Mouse (Mus musculus): ENCODE measurements around the gene Mdfic. TPM values are rescaled to one million over a fixed set of nuclear protein-coding genes. Genes with fewer than 3 reads are reported as not detected.
"Not testable (repeated sequence)": the region's sequence is repeated elsewhere in the genome, so short reads cannot be mapped to it uniquely, and the experiment has no call there.

The Mdfic gene
- 2.5 and 3.0 TPM in 2 replicates for polyA plus RNA-seq (2012; rRNA removed)

DNA sequence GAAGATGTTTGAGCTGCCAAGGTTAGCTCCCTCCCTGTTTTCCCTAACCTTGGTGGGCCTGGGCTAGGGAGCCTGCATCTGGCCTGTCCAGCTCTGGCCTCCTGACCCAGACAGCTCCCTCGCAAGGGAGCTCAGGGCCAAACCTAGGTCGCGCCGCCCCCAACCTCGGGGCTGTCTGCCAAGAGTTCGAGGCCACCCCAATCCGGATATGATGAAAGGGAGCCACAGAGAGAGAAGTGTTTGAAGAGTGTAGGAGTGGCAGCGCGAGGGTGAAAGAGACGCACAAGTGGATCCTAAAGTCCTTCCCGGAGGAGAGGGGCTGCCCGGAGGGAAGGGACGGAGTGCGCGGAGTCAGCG lies at the start of gene Mdfic:
Gene Mdfic, plus strand, starts transcription at position 201 of the 357 bp plus-strand sequence.
- Histone ChIP-seq H3K27ac (ENCODE audit: insufficient read depth, low read length) (no peak within 1 kb of the TSS), H3K4me1 (ENCODE audit: control insufficient read depth, insufficient read depth, low read length) (no peaks in the 10 kb centered on the region), H3K4me3 (ENCODE audit: insufficient read depth, low read length) (peak within 1 kb of the TSS; percentile 45)
- no peak for TF ChIP-seq POLR2A (IDR thresholded peaks at IDR 0.05; ENCODE audit: extremely low read depth, insufficient read depth, low read length)
- TF ChIP-seq CTCF (IDR thresholded peaks at IDR 0.05; ENCODE audit: extremely low read depth, insufficient read depth, low read length) = no peak

DNA sequence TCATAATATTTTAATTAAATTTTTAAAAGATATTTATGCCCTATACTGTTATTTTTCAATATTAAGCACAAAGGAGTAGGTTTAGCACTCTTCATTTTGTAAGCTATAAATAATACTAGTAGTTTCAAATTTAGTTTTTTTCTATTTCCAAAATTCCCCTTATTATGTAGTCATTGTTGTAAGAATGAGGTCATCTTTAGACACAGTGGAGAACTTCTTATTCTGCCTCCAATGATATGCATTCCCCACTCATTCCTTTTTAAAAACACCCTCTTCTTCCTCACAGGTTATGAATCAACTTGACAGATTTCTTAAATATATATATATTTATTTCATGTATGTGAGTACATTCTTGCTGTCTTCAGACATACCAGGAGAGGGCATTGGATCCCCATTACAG lies 49.1 kb upstream of the Mdfic start:
- no peak for TF ChIP-seq CTCF (IDR thresholded peaks at IDR 0.05; ENCODE audit: extremely low read depth, insufficient read depth, low read length)
- no peak for TF ChIP-seq POLR2A (IDR thresholded peaks at IDR 0.05; ENCODE audit: extremely low read depth, insufficient read depth, low read length)
- Histone ChIP-seq H3K27ac (ENCODE audit: insufficient read depth, low read length) (no peak overlapping the region), H3K4me1 (ENCODE audit: control insufficient read depth, insufficient read depth, low read length) (no peaks in the 10 kb centered on the region), H3K4me3 (ENCODE audit: insufficient read depth, low read length) (no peak overlapping the region)

DNA sequence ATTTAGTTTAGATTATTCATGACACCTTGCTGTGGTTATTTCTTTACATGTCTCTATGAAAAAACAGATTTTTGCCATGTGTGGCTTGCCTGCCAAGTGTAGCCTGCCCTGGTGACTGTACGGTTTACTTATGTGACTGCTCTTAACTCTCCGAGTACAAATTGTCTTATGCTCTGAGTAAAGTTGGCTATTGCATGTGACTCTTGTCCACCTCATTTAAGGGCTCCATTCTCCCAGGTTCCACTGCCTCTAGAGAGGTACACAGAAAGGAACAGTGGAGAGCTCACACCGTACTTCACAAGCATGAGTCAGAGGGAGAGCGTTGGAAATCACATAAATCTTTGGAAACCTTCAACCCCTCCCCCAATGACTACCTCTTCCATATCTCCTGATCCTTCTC lies 10.4 kb upstream of the Mdfic start:
- no peaks in the 10 kb centered on the region for H3K4me1 ChIP-seq (ENCODE audit: control insufficient read depth, insufficient read depth, low read length)
- H3K27ac ChIP-seq (ENCODE audit: insufficient read depth, low read length) = no peak overlapping the region
- TF ChIP-seq CTCF (IDR thresholded peaks at IDR 0.05; ENCODE audit: extremely low read depth, insufficient read depth, low read length) (no peak), POLR2A (IDR thresholded peaks at IDR 0.05; ENCODE audit: extremely low read depth, insufficient read depth, low read length) (no peak)
- no peak overlapping the region for H3K4me3 ChIP-seq (ENCODE audit: insufficient read depth, low read length)

DNA sequence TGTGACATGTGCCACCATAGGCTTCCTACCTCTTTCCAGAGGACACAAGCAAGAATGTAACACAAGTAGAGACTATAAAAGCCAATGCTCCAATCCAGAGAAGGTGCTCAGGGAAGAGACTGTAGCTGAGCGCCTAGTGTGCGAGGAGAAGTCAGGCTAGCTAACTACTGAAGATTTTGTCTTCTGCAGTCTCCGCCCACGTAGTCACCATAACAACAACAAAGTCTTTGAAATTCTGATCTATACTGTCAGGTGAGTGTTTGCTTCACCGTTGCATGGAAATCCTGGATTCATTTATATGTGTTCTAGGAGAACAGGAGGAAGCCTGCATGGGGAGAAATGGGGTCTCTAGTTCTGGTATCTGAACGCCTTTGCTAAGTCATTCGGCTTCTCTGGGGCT lies 9.8 kb upstream of the Mdfic start:
- no peaks in the 10 kb centered on the region for H3K4me1 ChIP-seq (ENCODE audit: control insufficient read depth, insufficient read depth, low read length)
- no peak overlapping the region for H3K4me3 ChIP-seq (ENCODE audit: insufficient read depth, low read length)
- no peak for TF ChIP-seq CTCF (IDR thresholded peaks at IDR 0.05; ENCODE audit: extremely low read depth, insufficient read depth, low read length)
- no peak for TF ChIP-seq POLR2A (IDR thresholded peaks at IDR 0.05; ENCODE audit: extremely low read depth, insufficient read depth, low read length)
- no peak overlapping the region for H3K27ac ChIP-seq (ENCODE audit: insufficient read depth, low read length)

DNA sequence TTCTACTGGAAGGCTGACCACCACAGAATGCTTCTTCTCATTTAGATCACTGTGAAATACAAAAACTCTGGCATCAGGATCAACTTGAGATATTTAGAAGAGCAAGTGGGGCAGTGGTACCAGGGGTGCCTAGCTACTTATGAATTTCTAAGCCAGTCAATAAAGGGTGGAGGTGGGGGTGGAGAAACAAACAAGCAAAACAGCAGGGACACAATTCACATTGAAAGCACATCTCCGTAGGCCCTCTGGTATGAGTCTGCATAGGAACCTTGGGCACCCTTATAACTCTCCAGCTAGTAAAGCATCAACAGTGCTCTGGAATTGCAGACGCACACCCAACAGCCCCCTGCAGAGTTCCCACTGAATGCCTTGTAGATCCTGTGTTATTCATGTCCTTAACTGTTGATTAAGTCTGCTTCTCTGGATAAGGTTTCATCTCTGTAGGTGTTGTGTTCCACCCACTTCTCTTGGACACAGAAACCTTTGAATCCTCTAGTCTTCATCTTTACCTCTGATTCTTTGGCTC lies 7.5 kb upstream of the Mdfic start:
- Histone ChIP-seq H3K4me3 (ENCODE audit: insufficient read depth, low read length) (no peak overlapping the region), H3K4me1 (ENCODE audit: control insufficient read depth, insufficient read depth, low read length) (no peaks in the 10 kb centered on the region), H3K27ac (ENCODE audit: insufficient read depth, low read length) (no peak overlapping the region)
- TF ChIP-seq POLR2A (IDR thresholded peaks at IDR 0.05; ENCODE audit: extremely low read depth, insufficient read depth, low read length) = no peak
- no peak for TF ChIP-seq CTCF (IDR thresholded peaks at IDR 0.05; ENCODE audit: extremely low read depth, insufficient read depth, low read length)

DNA sequence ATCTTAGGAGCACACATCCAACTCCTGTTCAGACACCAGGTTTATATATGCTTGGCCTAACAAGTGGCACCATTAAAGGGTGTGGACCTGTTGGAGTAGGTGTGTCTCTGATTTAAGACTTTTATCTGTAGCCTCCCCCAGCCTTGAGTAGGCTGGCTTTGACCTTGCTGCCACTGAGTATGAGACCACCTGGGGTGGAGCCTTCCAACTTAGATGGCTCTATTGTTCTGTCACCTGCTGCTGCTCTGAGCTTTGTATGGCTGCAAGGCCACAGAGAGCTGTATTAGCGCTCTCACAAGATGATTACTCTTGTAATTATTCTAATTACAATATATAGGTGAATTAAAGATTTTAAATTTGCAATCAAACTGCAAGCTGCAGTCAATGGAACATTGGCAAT lies 6.4 kb upstream of the Mdfic start:
- H3K27ac ChIP-seq (ENCODE audit: insufficient read depth, low read length); H3K4me3 ChIP-seq (ENCODE audit: insufficient read depth, low read length); H3K4me1 ChIP-seq (ENCODE audit: control insufficient read depth, insufficient read depth, low read length): not testable (repeated sequence)

DNA sequence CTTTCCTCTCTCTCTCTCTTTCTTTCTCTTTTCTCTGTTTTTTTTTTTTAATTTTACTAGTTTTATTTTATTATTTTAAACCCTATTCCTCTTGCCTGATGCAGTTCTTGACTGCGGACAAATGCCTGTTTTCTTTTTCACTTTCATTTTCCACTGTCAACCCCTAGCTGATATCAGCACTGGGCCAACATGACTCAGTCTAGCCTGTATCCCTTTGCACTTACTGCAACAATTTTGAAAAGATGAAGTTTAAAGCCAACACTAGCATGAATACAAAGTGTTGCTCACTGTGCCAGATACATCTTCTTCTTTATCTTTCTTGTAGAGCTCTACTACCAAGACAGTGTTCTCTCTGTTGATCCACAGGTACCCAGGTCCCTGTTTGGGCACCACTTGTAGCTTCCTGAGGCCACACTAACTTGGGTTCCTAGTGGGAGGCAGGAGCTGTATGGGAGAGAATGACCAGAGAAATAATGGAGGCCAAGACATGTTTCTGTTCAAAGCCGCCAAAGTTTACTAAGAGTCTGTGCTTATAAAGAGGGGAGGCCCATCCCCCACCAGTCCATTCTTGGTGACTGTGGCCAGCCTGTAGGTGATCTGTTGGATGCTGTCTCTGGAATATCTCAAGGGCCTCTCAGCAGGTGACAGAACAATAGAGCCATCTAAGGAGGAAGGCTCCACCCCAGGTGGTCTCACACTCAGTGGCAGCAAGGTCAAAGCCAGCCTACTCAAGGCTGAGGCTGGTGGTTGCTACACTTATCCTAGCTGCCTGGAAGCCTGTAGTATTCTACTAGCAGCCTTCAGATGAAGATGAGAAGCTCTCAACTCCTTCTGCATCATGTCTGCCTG lies 5.2 kb upstream of the Mdfic start:
- no peaks in the 10 kb centered on the region for H3K4me1 ChIP-seq (ENCODE audit: control insufficient read depth, insufficient read depth, low read length)
- H3K4me3 ChIP-seq (ENCODE audit: insufficient read depth, low read length) = no peak overlapping the region
- H3K27ac ChIP-seq (ENCODE audit: insufficient read depth, low read length) = no peak overlapping the region
- no peak for TF ChIP-seq CTCF (IDR thresholded peaks at IDR 0.05; ENCODE audit: extremely low read depth, insufficient read depth, low read length)
- no peak for TF ChIP-seq POLR2A (IDR thresholded peaks at IDR 0.05; ENCODE audit: extremely low read depth, insufficient read depth, low read length)

DNA sequence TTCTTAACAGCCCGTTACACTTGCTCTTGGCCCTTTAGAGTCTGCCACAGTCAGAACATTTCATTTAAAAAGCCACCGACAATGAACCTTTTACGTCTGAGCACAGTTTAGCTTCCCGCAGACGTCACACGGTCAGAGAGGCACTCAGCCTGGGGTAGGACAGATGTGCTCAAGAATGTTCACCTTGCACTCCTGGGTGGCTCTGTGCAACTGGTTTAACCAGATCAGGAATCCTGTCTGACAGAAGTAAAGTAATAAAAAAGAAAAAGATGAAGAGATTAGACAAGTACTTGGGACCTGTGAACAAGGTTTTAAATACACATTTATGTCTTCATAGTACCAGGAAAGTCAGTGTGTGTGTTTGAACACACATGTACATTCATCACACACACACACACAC lies 542 bp upstream of the Mdfic start:
- no peak overlapping the region for H3K27ac ChIP-seq (ENCODE audit: insufficient read depth, low read length)
- no peaks in the 10 kb centered on the region for H3K4me1 ChIP-seq (ENCODE audit: control insufficient read depth, insufficient read depth, low read length)
- no peak overlapping the region for H3K4me3 ChIP-seq (ENCODE audit: insufficient read depth, low read length)
- TF ChIP-seq POLR2A (IDR thresholded peaks at IDR 0.05; ENCODE audit: extremely low read depth, insufficient read depth, low read length) (no peak), CTCF (IDR thresholded peaks at IDR 0.05; ENCODE audit: extremely low read depth, insufficient read depth, low read length) (no peak)

DNA sequence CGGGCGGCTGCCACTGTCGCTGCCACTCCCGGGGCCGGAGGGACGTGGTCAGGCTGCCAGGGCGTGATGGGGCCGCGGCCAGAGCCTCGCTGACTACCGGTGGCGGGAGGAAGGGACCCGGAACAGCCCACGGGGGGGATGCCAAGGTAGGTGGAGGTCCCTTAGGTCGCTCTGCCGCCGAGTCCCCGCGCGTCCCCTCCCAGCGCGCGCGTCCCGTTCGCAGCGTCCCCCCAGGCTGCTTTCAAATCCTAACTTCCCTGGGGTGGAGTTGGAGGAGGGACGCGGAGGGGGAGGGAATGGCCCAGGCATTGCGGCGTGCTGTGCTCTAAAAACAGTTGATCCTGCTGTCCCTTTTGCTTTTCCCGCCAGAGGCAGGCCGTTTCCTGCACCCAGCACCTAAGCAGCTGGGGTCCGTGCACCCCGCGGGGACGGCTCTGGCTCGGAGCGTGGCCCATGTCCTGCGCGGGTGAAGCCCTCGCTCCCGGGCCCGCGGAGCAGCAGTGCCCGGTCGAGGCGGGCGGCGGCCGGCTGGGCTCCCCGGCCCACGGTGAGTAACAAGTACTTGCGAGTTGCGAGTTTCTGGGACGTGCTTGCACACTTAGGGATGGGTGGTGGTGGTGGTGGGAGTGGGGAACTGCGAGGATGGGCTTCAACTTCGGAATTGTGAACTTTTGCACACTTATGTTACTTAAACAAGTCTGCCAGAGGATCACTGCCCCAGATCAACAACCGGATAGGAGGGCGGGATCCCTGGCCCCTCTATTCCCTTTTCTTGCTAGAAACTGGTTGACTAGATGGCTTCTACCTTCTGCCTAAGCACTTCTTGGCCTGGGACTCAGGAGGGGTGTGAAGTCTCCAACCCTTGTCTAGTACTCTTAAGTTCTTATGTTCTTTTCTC lies 606 bp downstream of the Mdfic start:
- Histone ChIP-seq H3K4me1 (ENCODE audit: control insufficient read depth, insufficient read depth, low read length) (no peaks in the 10 kb centered on the region), H3K4me3 (ENCODE audit: insufficient read depth, low read length) (peak overlapping the region; percentile 45), H3K27ac (ENCODE audit: insufficient read depth, low read length) (no peak overlapping the region)
- no peak for TF ChIP-seq CTCF (IDR thresholded peaks at IDR 0.05; ENCODE audit: extremely low read depth, insufficient read depth, low read length)
- no peak for TF ChIP-seq POLR2A (IDR thresholded peaks at IDR 0.05; ENCODE audit: extremely low read depth, insufficient read depth, low read length)

DNA sequence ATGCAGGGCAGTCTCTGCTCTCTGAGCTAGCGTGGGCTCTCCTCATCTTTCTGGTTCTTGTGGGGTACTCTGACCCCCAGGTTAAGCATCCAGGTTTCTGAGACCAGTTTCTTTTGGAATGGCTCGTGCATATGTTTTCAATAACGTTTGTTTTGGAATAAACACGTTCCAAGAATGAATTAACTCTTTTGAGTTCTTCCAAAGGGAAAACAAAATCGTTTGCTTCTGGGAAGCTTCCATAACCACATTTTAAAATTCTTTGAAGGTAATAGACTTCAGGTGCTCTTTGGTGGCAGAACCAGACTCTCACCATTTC lies 1.2 kb downstream of the Mdfic start:
- TF ChIP-seq CTCF (IDR thresholded peaks at IDR 0.05; ENCODE audit: extremely low read depth, insufficient read depth, low read length) (no peak), POLR2A (IDR thresholded peaks at IDR 0.05; ENCODE audit: extremely low read depth, insufficient read depth, low read length) (no peak)
- no peaks in the 10 kb centered on the region for H3K4me1 ChIP-seq (ENCODE audit: control insufficient read depth, insufficient read depth, low read length)
- H3K4me3 ChIP-seq (ENCODE audit: insufficient read depth, low read length) = no peak overlapping the region; the same call in 1 of the 2 replicates
- H3K27ac ChIP-seq (ENCODE audit: insufficient read depth, low read length) = no peak overlapping the region

DNA sequence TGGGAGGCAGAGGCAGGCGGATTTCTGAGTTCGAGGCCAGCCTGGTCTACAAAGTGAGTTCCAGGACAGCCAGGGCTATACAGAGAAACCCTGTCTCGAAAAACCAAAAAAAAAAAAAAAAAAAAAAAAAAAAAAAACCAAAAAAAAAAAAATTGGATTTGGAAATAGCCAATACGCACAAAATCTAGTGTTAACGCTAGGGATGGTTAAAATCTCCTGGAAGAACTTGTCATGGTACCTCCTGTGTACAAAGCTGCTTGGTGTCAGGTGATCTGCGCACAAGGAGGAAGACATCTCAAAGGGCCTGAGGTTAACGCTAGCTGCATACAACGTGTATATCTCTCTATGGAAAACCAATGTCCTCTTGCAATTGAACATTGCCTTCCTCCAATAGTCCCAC lies 2.2 kb downstream of the Mdfic start:
- not testable (repeated sequence) for H3K4me3 ChIP-seq (ENCODE audit: insufficient read depth, low read length); H3K4me1 ChIP-seq (ENCODE audit: control insufficient read depth, insufficient read depth, low read length); H3K27ac ChIP-seq (ENCODE audit: insufficient read depth, low read length)
